Mouse (Mus musculus): ENCODE results near the gene Mylk3. TPM values are rescaled to one million over a fixed set of nuclear protein-coding genes. Genes with fewer than 3 reads are reported as not detected.
A peak's percentile ranks its signal among the peaks of the same experiment; 100 is the strongest.

Gene Mylk3
- polyA plus RNA-seq, 1 experiment from 2014 or later, result 2.6 TPM

- peak; percentile 72 for DNase-seq (ENCODE audit: low spot score)
- H3K27ac ChIP-seq (ENCODE audit: low read length), result no peak overlapping the region
- TF ChIP-seq EP300 (IDR thresholded peaks at IDR 0.05) (no peak), CTCF (IDR thresholded peaks at IDR 0.05) (peak; percentile 68)
Observed at GRCm38 (mm10) chr8:85408053-85408505, 21.9 kb upstream of the Mylk3 start.

GRCm38 (mm10) chr8:85405961-85406360, 19.8 kb upstream of the Mylk3 start:
- 72% methylated on average over 10 of the region's 10 CpGs for WGBS
- DNase-seq (ENCODE audit: low spot score) (no peak), ATAC-seq (no peak)
- no peak overlapping the region for H3K4me3 ChIP-seq (ENCODE audit: low read depth, low read length)
- H3K9ac ChIP-seq (replicated peaks; ENCODE audit: low read depth), result no peak overlapping the region
- H3K36me3 ChIP-seq (ENCODE audit: insufficient read depth, low read length), result no peaks in the 10 kb centered on the region; the same call in 1 of the 2 replicates
- no peaks in the 10 kb centered on the region for H3K4me1 ChIP-seq (ENCODE audit: insufficient read depth, low read depth, low read length)
- no peak overlapping the region for H3K27ac ChIP-seq (ENCODE audit: low read length)
- no peaks in the 10 kb centered on the region for H3K27me3 ChIP-seq (replicated peaks; ENCODE audit: insufficient read depth, low read length)
- TF ChIP-seq CTCF (IDR thresholded peaks at IDR 0.05), result no peak
- H3K9me3 ChIP-seq (ENCODE audit: low read length), result no peaks in the 10 kb centered on the region
- no peak overlapping the region for H3K4me2 ChIP-seq (replicated peaks; ENCODE audit: low read depth, low read length)

More at GRCm38 (mm10) chr8:85408053-85408505, 21.9 kb upstream of the Mylk3 start:
- H3K4me3 ChIP-seq (ENCODE audit: low read depth, low read length), result no peak overlapping the region
- ATAC-seq, result peak; percentile 47; the same call in 1 of the 2 replicates
- H3K4me1 ChIP-seq (ENCODE audit: insufficient read depth, low read depth, low read length), result no peaks in the 10 kb centered on the region
- no peak overlapping the region for H3K4me2 ChIP-seq (replicated peaks; ENCODE audit: low read depth, low read length)
- no peaks in the 10 kb centered on the region; the same call in 1 of the 2 replicates for H3K36me3 ChIP-seq (ENCODE audit: insufficient read depth, low read length)
- 56% methylated on average over 7 of the region's 7 CpGs for WGBS
- no peak overlapping the region for H3K9ac ChIP-seq (replicated peaks; ENCODE audit: low read depth)
- H3K9me3 ChIP-seq (ENCODE audit: low read length), result no peaks in the 10 kb centered on the region
- no peaks in the 10 kb centered on the region for H3K27me3 ChIP-seq (replicated peaks; ENCODE audit: insufficient read depth, low read length)

DNA sequence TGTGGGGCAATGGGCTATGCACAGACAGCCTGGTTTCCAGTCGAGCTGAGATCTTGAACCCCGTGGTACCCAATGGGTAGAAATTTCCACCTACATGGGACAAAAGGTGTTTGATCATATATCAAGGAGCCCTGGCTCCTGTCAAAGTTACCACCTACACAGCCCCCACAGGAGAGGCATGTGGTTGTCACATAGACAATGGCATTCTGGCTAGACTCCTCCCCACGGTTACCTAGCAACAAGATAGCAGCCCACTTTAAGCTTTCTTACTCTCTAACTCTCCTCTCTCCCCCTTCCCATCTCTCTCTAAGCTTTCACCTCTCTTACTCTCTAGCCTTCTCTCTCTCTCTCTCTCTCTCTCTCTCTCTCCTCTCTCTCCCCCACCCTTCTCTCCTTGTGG, 19.3 kb upstream of the Mylk3 start:
- Histone ChIP-seq H3K4me1 (ENCODE audit: insufficient read depth, low read depth, low read length) (no peaks in the 10 kb centered on the region), H3K36me3 (ENCODE audit: insufficient read depth, low read length) (no peaks in the 10 kb centered on the region; the same call in 1 of the 2 replicates), H3K9ac (replicated peaks; ENCODE audit: low read depth) (no peak overlapping the region), H3K4me3 (ENCODE audit: low read depth, low read length) (no peak overlapping the region), H3K27me3 (replicated peaks; ENCODE audit: insufficient read depth, low read length) (no peaks in the 10 kb centered on the region), H3K4me2 (replicated peaks; ENCODE audit: low read depth, low read length) (no peak overlapping the region), H3K27ac (ENCODE audit: low read length) (no peak overlapping the region), H3K9me3 (ENCODE audit: low read length) (no peaks in the 10 kb centered on the region)
- no peak for ATAC-seq
- TF ChIP-seq EP300 (IDR thresholded peaks at IDR 0.05), result no peak
- 31% methylated on average over 3 of the region's 3 CpGs for WGBS
- DNase-seq (ENCODE audit: low spot score), result no peak

GRCm38 (mm10) chr8:85398548-85398947, 12.4 kb upstream of the Mylk3 start:
- Histone ChIP-seq H3K27me3 (replicated peaks; ENCODE audit: insufficient read depth, low read length) (no peaks in the 10 kb centered on the region), H3K4me1 (ENCODE audit: insufficient read depth, low read depth, low read length) (no peaks in the 10 kb centered on the region), H3K9ac (replicated peaks; ENCODE audit: low read depth) (no peak overlapping the region), H3K36me3 (ENCODE audit: insufficient read depth, low read length) (no peaks in the 10 kb centered on the region), H3K27ac (ENCODE audit: low read length) (no peak overlapping the region), H3K9me3 (ENCODE audit: low read length) (no peaks in the 10 kb centered on the region), H3K4me3 (ENCODE audit: low read depth, low read length) (no peak overlapping the region), H3K4me2 (replicated peaks; ENCODE audit: low read depth, low read length) (no peak overlapping the region)
- no peak for DNase-seq (ENCODE audit: low spot score)
- TF ChIP-seq CTCF (IDR thresholded peaks at IDR 0.05) (peak; percentile 45), EP300 (IDR thresholded peaks at IDR 0.05) (no peak)
- 85% methylated on average over 4 of the region's 4 CpGs for WGBS
- ATAC-seq, result no peak

- Histone ChIP-seq H3K9ac (replicated peaks; ENCODE audit: low read depth) (no peak overlapping the region), H3K4me1 (ENCODE audit: insufficient read depth, low read depth, low read length) (no peaks in the 10 kb centered on the region), H3K4me3 (ENCODE audit: low read depth, low read length) (no peak overlapping the region), H3K27me3 (replicated peaks; ENCODE audit: insufficient read depth, low read length) (no peaks in the 10 kb centered on the region), H3K4me2 (replicated peaks; ENCODE audit: low read depth, low read length) (no peak overlapping the region), H3K9me3 (ENCODE audit: low read length) (no peaks in the 10 kb centered on the region), H3K27ac (ENCODE audit: low read length) (no peak overlapping the region), H3K36me3 (ENCODE audit: insufficient read depth, low read length) (no peaks in the 10 kb centered on the region)
- TF ChIP-seq EP300 (IDR thresholded peaks at IDR 0.05) (no peak), CTCF (IDR thresholded peaks at IDR 0.05) (peak; percentile 82)
- ATAC-seq, result peak; percentile 57
- WGBS, result 39% methylated on average over 5 of the region's 5 CpGs
- peak; percentile 69 for DNase-seq (ENCODE audit: low spot score)
Observed at GRCm38 (mm10) chr8:85397508-85397907, 11.4 kb upstream of the Mylk3 start.

DNA sequence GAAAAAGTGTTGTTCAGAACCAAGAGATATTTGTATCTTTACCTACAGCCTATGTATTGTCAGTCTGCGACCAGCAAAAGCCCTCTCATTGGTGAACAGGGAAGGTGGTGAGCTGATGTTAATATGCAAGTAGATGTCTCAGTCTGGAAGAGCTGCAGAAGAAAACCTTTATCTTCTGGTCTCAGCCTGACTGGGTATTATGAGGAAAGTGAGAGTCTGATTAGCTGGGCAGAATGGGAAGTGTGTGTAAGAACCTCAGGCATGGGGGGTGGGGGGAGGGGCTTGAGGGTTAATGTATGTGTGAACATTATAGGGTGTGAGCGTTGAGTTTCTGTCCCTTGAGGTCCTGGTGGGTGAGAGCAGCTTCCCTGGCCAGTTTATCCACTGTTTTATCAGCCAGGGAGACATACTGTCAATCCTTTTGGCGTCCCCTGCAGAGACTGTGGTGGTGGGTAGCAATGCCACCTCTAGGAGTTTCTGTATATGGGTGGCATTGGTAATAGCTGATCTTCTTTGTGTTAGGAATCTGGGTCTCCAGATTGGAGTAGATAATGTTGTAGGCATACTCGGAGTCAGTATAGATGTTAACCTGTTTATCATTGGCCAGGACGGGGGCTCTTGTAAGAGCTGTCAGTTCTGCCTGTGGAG, 10.4 kb upstream of the Mylk3 start:
- no peaks in the 10 kb centered on the region for H3K4me1 ChIP-seq (ENCODE audit: insufficient read depth, low read depth, low read length)
- TF ChIP-seq CTCF (IDR thresholded peaks at IDR 0.05), result no peak
- no peak for TF ChIP-seq EP300 (IDR thresholded peaks at IDR 0.05)
- H3K4me2 ChIP-seq (replicated peaks; ENCODE audit: low read depth, low read length), result no peak overlapping the region
- no peak overlapping the region for H3K27ac ChIP-seq (ENCODE audit: low read length)
- H3K27me3 ChIP-seq (replicated peaks; ENCODE audit: insufficient read depth, low read length), result no peaks in the 10 kb centered on the region
- no peak overlapping the region for H3K9ac ChIP-seq (replicated peaks; ENCODE audit: low read depth)
- no peaks in the 10 kb centered on the region for H3K36me3 ChIP-seq (ENCODE audit: insufficient read depth, low read length)
- 76% methylated on average over 5 of the region's 5 CpGs for WGBS
- no peak overlapping the region for H3K4me3 ChIP-seq (ENCODE audit: low read depth, low read length)
- H3K9me3 ChIP-seq (ENCODE audit: low read length), result no peaks in the 10 kb centered on the region
- no peak for ATAC-seq
- DNase-seq (ENCODE audit: low spot score), result no peak
